Mouse (Mus musculus): ENCODE data around the gene Gm15262. TPM values are rescaled to one million over a fixed set of nuclear protein-coding genes. Genes with fewer than 3 reads are reported as not detected.
"Not testable (repeated sequence)": the region's sequence is repeated elsewhere in the genome, so short reads cannot be mapped to it uniquely, and the experiment has no call there.

The Gm15262 gene
- polyA plus RNA-seq (2014; fragmentation: Nextera tagmentation; extraction: Ambion mirVana), result not detected in 2 replicates

- H3K27ac ChIP-seq (replicated peaks; ENCODE audit: low read depth, low read length); H3K27me3 ChIP-seq (ENCODE audit: control insufficient read depth, insufficient read depth, low read length); H3K4me3 ChIP-seq (ENCODE audit: low read depth, low read length); DNase-seq (ENCODE audit: low spot score); H3K9ac ChIP-seq (replicated peaks; ENCODE audit: low read length); H3K4me2 ChIP-seq (ENCODE audit: low read depth, low read length); H3K9me3 ChIP-seq (replicated peaks; ENCODE audit: control insufficient read depth, low read length); H3K4me1 ChIP-seq (ENCODE audit: control insufficient read depth, insufficient read depth, low read length); H3K36me3 ChIP-seq (replicated peaks; ENCODE audit: control insufficient read depth, insufficient read depth, low read depth, low read length); ATAC-seq (replicated peaks; ENCODE audit: insufficient number of reproducible peaks, low FRiP score, low TSS enrichment, low read depth): not testable (repeated sequence)
- WGBS, result 58% methylated on average over 2 of the region's 2 CpGs
These were observed at the start of gene Gm15262 for GRCm38 (mm10) chrX:161287156-161287555. Gene Gm15262 (plus strand): TSS chrX:161287456.

- no peaks in the 10 kb centered on the region for H3K4me1 ChIP-seq (ENCODE audit: control insufficient read depth, insufficient read depth, low read length)
- H3K9me3 ChIP-seq (replicated peaks; ENCODE audit: control insufficient read depth, low read length), result no peaks in the 10 kb centered on the region
- no peak overlapping the region for H3K27ac ChIP-seq (replicated peaks; ENCODE audit: low read depth, low read length)
- H3K4me3 ChIP-seq (ENCODE audit: low read depth, low read length), result no peak overlapping the region
- WGBS, result 85% methylated on average over 1 of the region's 1 CpGs
- DNase-seq (ENCODE audit: low spot score) (no peak), ATAC-seq (replicated peaks; ENCODE audit: insufficient number of reproducible peaks, low FRiP score, low TSS enrichment, low read depth) (no peak)
- no peaks in the 10 kb centered on the region for H3K27me3 ChIP-seq (ENCODE audit: control insufficient read depth, insufficient read depth, low read length)
- H3K9ac ChIP-seq (replicated peaks; ENCODE audit: low read length), result no peak overlapping the region
- no peak overlapping the region for H3K4me2 ChIP-seq (ENCODE audit: low read depth, low read length)
- H3K36me3 ChIP-seq (replicated peaks; ENCODE audit: control insufficient read depth, insufficient read depth, low read depth, low read length), result no peaks in the 10 kb centered on the region
These were observed 20.9 kb downstream of the Gm15262 start for GRCm38 (mm10) chrX:161308131-161308530.

DNA sequence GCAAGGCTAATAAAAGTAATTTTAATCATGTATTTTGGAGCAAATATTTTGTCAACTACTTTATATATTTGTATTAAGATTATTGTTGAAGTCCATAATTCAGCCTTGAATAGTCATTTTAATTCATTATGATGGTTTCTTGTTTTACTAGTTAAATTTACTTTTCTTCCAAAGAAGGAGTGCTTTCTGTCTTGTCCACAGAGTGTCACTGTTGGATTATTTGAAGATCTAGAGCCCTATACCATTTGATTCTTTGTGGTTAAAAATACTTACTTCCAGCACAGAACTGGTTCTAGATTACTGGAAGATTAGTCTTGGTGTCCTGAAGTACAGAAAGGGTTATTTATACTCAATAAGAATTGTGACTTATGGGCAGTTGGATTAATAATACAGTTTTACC is 29.2 kb downstream of the Gm15262 start:
- no peak overlapping the region for H3K27ac ChIP-seq (replicated peaks; ENCODE audit: low read depth, low read length)
- no peaks in the 10 kb centered on the region for H3K4me1 ChIP-seq (ENCODE audit: control insufficient read depth, insufficient read depth, low read length)
- no peaks in the 10 kb centered on the region for H3K36me3 ChIP-seq (replicated peaks; ENCODE audit: control insufficient read depth, insufficient read depth, low read depth, low read length)
- DNase-seq (ENCODE audit: low spot score), result no peak
- H3K4me3 ChIP-seq (ENCODE audit: low read depth, low read length), result no peak overlapping the region
- no peak overlapping the region for H3K9ac ChIP-seq (replicated peaks; ENCODE audit: low read length)
- no peak for ATAC-seq (replicated peaks; ENCODE audit: insufficient number of reproducible peaks, low FRiP score, low TSS enrichment, low read depth)
- no peaks in the 10 kb centered on the region for H3K27me3 ChIP-seq (ENCODE audit: control insufficient read depth, insufficient read depth, low read length)
- no peak overlapping the region for H3K4me2 ChIP-seq (ENCODE audit: low read depth, low read length)
- H3K9me3 ChIP-seq (replicated peaks; ENCODE audit: control insufficient read depth, low read length), result no peaks in the 10 kb centered on the region

- Histone ChIP-seq H3K27ac (replicated peaks; ENCODE audit: low read depth, low read length) (no peak overlapping the region), H3K4me1 (ENCODE audit: control insufficient read depth, insufficient read depth, low read length) (no peaks in the 10 kb centered on the region), H3K27me3 (ENCODE audit: control insufficient read depth, insufficient read depth, low read length) (no peaks in the 10 kb centered on the region), H3K36me3 (replicated peaks; ENCODE audit: control insufficient read depth, insufficient read depth, low read depth, low read length) (no peaks in the 10 kb centered on the region), H3K9me3 (replicated peaks; ENCODE audit: control insufficient read depth, low read length) (no peaks in the 10 kb centered on the region), H3K4me2 (ENCODE audit: low read depth, low read length) (no peak overlapping the region), H3K9ac (replicated peaks; ENCODE audit: low read length) (no peak overlapping the region), H3K4me3 (ENCODE audit: low read depth, low read length) (no peak overlapping the region)
- DNase-seq (ENCODE audit: low spot score) (peak; percentile 47), ATAC-seq (replicated peaks; ENCODE audit: insufficient number of reproducible peaks, low FRiP score, low TSS enrichment, low read depth) (no peak)
- 42% methylated on average over 11 of the region's 11 CpGs for WGBS
These were observed 83.7 kb downstream of the Gm15262 start for GRCm38 (mm10) chrX:161370927-161371326.

GRCm38 (mm10) chrX:161371461-161371860 is 84.2 kb downstream of the Gm15262 start:
- DNase-seq (ENCODE audit: low spot score) (no peak), ATAC-seq (replicated peaks; ENCODE audit: insufficient number of reproducible peaks, low FRiP score, low TSS enrichment, low read depth) (no peak)
- Histone ChIP-seq H3K27me3 (ENCODE audit: control insufficient read depth, insufficient read depth, low read length) (no peaks in the 10 kb centered on the region), H3K36me3 (replicated peaks; ENCODE audit: control insufficient read depth, insufficient read depth, low read depth, low read length) (no peaks in the 10 kb centered on the region), H3K4me2 (ENCODE audit: low read depth, low read length) (no peak overlapping the region), H3K9ac (replicated peaks; ENCODE audit: low read length) (no peak overlapping the region), H3K4me3 (ENCODE audit: low read depth, low read length) (no peak overlapping the region), H3K9me3 (replicated peaks; ENCODE audit: control insufficient read depth, low read length) (no peaks in the 10 kb centered on the region), H3K4me1 (ENCODE audit: control insufficient read depth, insufficient read depth, low read length) (no peaks in the 10 kb centered on the region), H3K27ac (replicated peaks; ENCODE audit: low read depth, low read length) (no peak overlapping the region)
- WGBS, result 66% methylated on average over 3 of the region's 3 CpGs

DNA sequence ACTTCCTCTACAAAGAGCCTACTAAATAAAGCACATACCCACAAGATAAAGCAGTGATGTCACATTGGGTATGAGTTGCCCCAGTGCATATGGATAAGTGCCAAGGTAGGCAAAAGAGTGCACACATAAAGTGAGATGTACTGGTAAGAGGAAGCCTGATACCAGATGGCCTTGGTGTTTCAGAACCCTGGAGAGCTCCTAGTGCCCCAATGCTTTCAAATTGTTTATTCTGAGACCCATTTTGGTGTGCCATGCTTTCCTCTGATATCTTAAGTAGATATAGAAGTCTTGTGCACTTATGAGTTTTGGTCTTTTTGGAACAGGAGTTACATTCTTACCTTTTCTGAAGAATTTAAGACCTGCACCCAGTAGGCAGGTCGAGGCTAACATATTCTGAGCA is 88.3 kb downstream of the Gm15262 start:
- peak; percentile 60 for DNase-seq (ENCODE audit: low spot score)
- Histone ChIP-seq H3K4me1 (ENCODE audit: control insufficient read depth, insufficient read depth, low read length) (no peaks in the 10 kb centered on the region), H3K4me2 (ENCODE audit: low read depth, low read length) (no peak overlapping the region), H3K27me3 (ENCODE audit: control insufficient read depth, insufficient read depth, low read length) (no peaks in the 10 kb centered on the region), H3K9me3 (replicated peaks; ENCODE audit: control insufficient read depth, low read length) (no peaks in the 10 kb centered on the region), H3K4me3 (ENCODE audit: low read depth, low read length) (no peak overlapping the region), H3K36me3 (replicated peaks; ENCODE audit: control insufficient read depth, insufficient read depth, low read depth, low read length) (no peaks in the 10 kb centered on the region), H3K9ac (replicated peaks; ENCODE audit: low read length) (no peak overlapping the region), H3K27ac (replicated peaks; ENCODE audit: low read depth, low read length) (no peak overlapping the region)
- 60% methylated on average over 1 of the region's 1 CpGs for WGBS
- no peak for ATAC-seq (replicated peaks; ENCODE audit: insufficient number of reproducible peaks, low FRiP score, low TSS enrichment, low read depth)

DNA sequence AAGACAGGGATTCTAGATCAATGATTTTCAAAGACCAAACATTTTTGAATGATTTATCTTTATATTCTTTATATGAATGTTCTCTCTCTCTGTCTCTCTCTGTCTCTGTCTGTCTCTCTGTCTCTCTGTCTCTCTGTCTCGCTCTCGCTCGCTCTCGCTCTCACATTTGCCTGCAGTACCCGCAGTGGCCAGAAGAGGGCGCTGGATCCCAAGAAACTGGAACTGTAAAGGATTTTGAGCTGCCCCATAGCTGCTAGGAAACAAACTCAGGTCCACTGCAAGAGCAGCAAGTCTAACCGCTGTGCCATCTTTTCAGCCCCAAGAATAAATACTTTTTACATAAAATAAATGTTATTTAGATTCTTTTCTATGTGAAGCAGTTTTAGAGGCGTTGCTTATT is 98.5 kb downstream of the Gm15262 start:
- H3K9me3 ChIP-seq (replicated peaks; ENCODE audit: control insufficient read depth, low read length), result no peaks in the 10 kb centered on the region
- H3K36me3 ChIP-seq (replicated peaks; ENCODE audit: control insufficient read depth, insufficient read depth, low read depth, low read length), result no peaks in the 10 kb centered on the region
- no peak overlapping the region for H3K4me2 ChIP-seq (ENCODE audit: low read depth, low read length)
- no peak overlapping the region for H3K9ac ChIP-seq (replicated peaks; ENCODE audit: low read length)
- 32% methylated on average over 8 of the region's 8 CpGs for WGBS
- H3K4me1 ChIP-seq (ENCODE audit: control insufficient read depth, insufficient read depth, low read length), result no peaks in the 10 kb centered on the region
- no peak overlapping the region for H3K4me3 ChIP-seq (ENCODE audit: low read depth, low read length)
- no peak for ATAC-seq (replicated peaks; ENCODE audit: insufficient number of reproducible peaks, low FRiP score, low TSS enrichment, low read depth)
- H3K27ac ChIP-seq (replicated peaks; ENCODE audit: low read depth, low read length), result no peak overlapping the region
- DNase-seq (ENCODE audit: low spot score), result peak; percentile 53
- H3K27me3 ChIP-seq (ENCODE audit: control insufficient read depth, insufficient read depth, low read length), result no peaks in the 10 kb centered on the region

DNA sequence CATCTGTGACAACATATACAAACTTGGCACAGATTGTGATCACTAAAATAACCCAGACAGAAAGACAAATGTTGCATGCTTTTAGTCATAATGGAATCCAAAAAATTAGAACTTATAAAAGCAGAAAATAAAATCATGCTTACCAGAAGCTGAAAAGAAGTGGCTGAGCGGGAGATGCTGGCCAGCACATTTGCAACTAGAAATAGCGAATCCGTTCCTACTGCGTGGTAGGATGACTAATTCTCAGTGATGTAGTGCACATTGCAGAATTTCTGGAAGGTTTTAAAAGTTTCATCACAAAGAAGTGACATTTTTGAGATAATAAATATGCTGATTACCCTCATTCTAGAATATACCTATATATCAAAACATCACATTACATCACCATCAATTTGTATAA is 100.7 kb downstream of the Gm15262 start:
- Histone ChIP-seq H3K4me1 (ENCODE audit: control insufficient read depth, insufficient read depth, low read length) (no peaks in the 10 kb centered on the region), H3K4me2 (ENCODE audit: low read depth, low read length) (no peak overlapping the region), H3K27ac (replicated peaks; ENCODE audit: low read depth, low read length) (no peak overlapping the region), H3K36me3 (replicated peaks; ENCODE audit: control insufficient read depth, insufficient read depth, low read depth, low read length) (no peaks in the 10 kb centered on the region), H3K4me3 (ENCODE audit: low read depth, low read length) (no peak overlapping the region), H3K27me3 (ENCODE audit: control insufficient read depth, insufficient read depth, low read length) (no peaks in the 10 kb centered on the region), H3K9ac (replicated peaks; ENCODE audit: low read length) (no peak overlapping the region), H3K9me3 (replicated peaks; ENCODE audit: control insufficient read depth, low read length) (no peaks in the 10 kb centered on the region)
- DNase-seq (ENCODE audit: low spot score) (no peak), ATAC-seq (replicated peaks; ENCODE audit: insufficient number of reproducible peaks, low FRiP score, low TSS enrichment, low read depth) (no peak)
- 92% methylated on average over 4 of the region's 4 CpGs for WGBS
